Mouse (Mus musculus) kidney, postnatal 14 days (tissue): ENCODE data around the gene Kdm4a.

Experiments used
- DNase-seq: peaks from one replicate; pipeline ENCODE4 v3.0.0; 2022; ENCODE audit warnings: mixed read lengths

Kdm4a gene

DNA sequence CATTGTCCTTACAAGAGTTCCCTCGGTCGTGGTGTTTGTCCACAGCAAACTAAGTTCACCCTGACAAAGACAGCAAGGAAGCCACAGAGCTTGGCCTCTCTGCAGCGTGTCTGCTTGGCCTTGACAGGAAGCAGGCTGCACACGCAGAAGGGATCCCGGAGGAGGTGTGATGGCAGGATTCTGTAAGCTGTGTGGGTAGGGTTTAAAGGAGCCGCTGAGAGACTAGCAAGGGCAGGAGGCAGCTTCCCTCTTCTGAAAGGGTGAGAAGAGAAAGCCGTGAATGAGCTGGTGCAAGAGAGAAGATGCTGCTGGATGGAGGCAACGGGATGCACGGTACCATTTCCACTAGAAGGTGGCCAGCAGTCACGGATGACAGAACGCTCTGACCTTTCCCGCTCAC is 67.2 kb downstream of the Kdm4a start:
- no peak for DNase-seq

- no peak for DNase-seq
These were observed 70.2 kb downstream of the Kdm4a start for GRCm38 (mm10) chr4:118109649-118110048.

GRCm38 (mm10) chr4:118108779-118109178 is 71.1 kb downstream of the Kdm4a start:
- DNase-seq, result peak; percentile 20

GRCm38 (mm10) chr4:118105256-118106053 is 74.4 kb downstream of the Kdm4a start:
- DNase-seq, result no peak

DNA sequence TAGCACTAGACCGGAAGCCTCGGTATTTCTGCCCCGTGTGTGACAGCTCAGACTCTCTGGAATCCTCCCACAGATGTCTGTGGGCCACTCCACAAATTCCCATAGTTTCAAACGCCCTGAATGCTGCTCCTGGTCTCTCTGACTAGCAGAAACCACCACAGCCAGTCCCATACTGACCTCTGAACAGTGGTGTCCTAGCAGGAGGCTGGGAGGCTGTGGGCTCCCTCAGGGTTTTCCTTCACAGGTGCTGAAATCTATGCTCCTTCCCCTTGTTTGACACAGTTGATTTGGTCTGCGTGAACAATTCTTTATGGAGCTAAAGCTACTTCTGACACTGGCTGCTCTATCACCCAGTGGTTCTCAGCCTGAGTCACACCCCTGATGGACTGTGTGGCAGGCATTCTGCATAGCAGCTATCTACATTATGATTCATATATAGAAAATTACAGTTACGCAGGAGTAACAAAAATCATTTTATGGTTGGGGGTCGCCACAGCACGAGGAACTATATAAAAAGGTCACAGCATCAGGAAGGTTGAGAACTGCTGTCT is 76.5 kb downstream of the Kdm4a start:
- DNase-seq, result no peak

- no peak for DNase-seq
These were observed 78.3 kb downstream of the Kdm4a start for GRCm38 (mm10) chr4:118101497-118101896.

GRCm38 (mm10) chr4:118099637-118100364 is 80.0 kb downstream of the Kdm4a start:
- no peak for DNase-seq

DNA sequence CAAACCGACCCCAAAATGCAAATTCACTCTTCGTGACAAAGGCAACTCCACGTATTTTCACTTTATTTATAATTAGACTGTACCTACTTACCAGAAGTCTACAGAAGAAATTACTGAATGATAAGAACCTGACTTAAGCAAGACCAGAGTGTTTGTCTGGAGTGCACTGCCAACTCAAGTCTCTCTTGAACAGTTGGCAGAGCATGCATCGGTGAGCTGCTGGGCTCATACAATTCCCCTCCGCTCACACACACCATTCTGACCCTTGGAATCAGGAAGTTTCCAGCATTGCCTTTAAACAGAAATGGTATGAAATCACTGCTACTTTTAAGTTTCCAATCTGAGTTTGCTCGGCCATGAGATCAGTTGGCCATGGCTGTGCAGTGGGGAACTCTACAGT is 81.3 kb downstream of the Kdm4a start:
- DNase-seq, result no peak

DNA sequence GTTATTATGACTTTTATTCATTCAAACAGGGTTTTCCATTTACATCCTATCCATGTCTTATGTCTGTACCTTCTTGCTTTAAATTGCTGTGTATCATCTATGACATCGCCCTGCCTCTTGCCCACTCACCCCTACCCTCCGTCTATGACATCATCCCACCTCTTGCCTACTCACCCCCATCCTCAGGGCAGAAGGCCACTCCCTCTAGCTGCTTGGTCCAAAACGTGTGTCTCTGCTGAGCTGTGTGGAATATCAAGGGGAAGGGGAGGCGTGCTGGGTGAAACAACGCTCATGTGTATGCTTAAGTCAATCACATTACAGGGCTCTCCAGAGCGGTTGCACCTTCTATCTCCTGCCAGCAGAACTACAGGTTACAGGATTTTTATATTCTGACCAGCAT is 83.8 kb downstream of the Kdm4a start:
- no peak for DNase-seq

DNA sequence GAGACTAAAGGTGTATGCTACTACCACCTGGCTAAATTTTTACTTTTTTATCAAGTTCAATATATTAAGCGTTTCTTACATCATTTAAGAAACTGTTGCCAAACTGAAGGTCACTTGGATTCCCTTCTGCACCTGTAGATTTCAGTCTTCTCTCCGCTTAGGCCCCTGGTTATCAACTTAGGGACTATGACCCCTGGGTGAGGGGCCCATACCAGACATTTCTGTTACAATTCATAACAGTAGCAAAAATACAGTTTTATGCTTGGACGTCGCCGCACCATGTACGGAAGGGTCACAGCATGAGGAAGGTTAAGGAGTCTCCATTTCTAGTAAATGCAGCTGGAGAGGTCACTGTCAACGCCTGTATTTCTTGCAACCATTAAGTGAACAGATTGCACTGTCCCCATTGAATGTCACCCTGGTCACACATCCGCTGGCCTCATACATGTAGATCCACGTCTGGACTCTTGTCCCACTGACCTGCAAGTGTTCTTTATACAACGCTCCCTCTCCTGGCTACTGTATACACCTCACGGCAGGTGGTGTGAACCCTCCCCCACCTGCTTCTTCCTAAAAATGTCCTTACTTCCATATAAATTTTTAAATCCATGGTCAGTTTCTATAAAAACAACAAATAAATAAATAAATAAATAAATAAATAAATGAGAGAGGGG is 86.9 kb downstream of the Kdm4a start:
- DNase-seq, result no peak

DNA sequence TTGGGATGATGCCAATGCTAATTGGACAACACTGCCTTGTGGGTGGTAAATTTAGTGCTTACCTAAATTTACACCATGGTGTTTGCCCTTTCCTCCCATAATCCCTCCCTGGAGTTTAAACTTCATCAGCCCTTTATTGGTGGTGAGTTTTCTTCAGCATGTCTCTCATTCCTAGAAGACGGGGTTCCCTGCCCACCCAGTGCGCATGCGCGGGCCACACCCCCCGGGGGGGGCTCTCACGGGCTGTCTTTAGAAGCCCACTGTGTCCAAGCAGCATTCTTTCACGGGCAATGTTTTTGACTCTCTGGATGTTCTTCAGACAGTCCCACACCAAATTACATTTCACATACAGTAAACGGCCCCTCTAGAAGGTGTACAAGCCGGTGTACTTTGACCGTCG is 89.4 kb downstream of the Kdm4a start:
- DNase-seq, result no peak

GRCm38 (mm10) chr4:118089939-118090338 is 89.9 kb downstream of the Kdm4a start:
- DNase-seq, result peak; percentile 69

- DNase-seq, result no peak
These were observed 91.1 kb downstream of the Kdm4a start for GRCm38 (mm10) chr4:118088771-118089170.
